Mouse (Mus musculus): Measurements from ENCODE around the gene Mia3. TPM values are rescaled to one million over a fixed set of nuclear protein-coding genes. Genes with fewer than 3 reads are reported as not detected.

Gene Mia3
- polyA plus RNA-seq, 1 experiment, result 57.0 TPM

GRCm38 (mm10) chr1:183288351-183288750 lies 81.0 kb downstream of the Mia3 start:
- no peak for TF ChIP-seq POLR2A (IDR thresholded peaks at IDR 0.05; ENCODE audit: borderline replicate concordance, extremely low read depth, low read depth, low read length)
- TF ChIP-seq CTCF (IDR thresholded peaks at IDR 0.05; ENCODE audit: insufficient read depth, low read length), result no peak
- 82% methylated on average over 3 of the region's 3 CpGs for WGBS
- DNase-seq, result no peak
- no peaks in the 10 kb centered on the region for H3K4me1 ChIP-seq (ENCODE audit: control insufficient read depth, insufficient read depth, low read length)
- H3K4me3 ChIP-seq (replicated peaks; ENCODE audit: extremely low read depth, low read depth, low read length), result no peak overlapping the region

Other genes with a start within 250 kb of the Mia3 start
- gene Disp1, start 148.0 kb downstream of the Mia3 start, polyA plus RNA-seq (2012; rRNA removed), result 9.2 and 9.7 TPM in 2 replicates
- 14.7 and 24.7 TPM in 2 replicates for gene Aida, start 73.0 kb downstream of the Mia3 start, polyA plus RNA-seq (2012; rRNA removed)
- 14.9 and 19.3 TPM in 2 replicates for gene Brox, start 72.3 kb downstream of the Mia3 start, polyA plus RNA-seq (2012; rRNA removed)
- gene Taf1a, start 19.4 kb upstream of the Mia3 start, polyA plus RNA-seq (2012; rRNA removed), result 5.6 and 10.3 TPM in 2 replicates
- 0.08 and 0.10 TPM in 2 replicates for gene Hhipl2, start 48.7 kb upstream of the Mia3 start, polyA plus RNA-seq (2012; rRNA removed)